In genomic region chr11:118345693-118346092, GRCm38 (mm10) we compare ENCODE assay signal across 8 mouse cellular contexts. TPM values are rescaled to one million over a fixed set of nuclear protein-coding genes. Genes with fewer than 3 reads are reported as not detected.
DNase-seq lines count a peak whose midpoint lies in the region; TF ChIP-seq lines count a peak whose summit lies in the region.

No protein-coding gene starts in this region.

- no peaks in the 10 kb centered on the region for H3K4me1 ChIP-seq in kidney, adult 2 months (ENCODE audit: control insufficient read depth, insufficient read depth, low read length)
- H3K4me1 ChIP-seq in olfactory bulb, adult 2 months (ENCODE audit: control insufficient read depth, insufficient read depth, low read length) = peaks cover 51% of the 10 kb centered on the region

- H3K36me3 ChIP-seq in kidney, adult 2 months (ENCODE audit: control insufficient read depth, insufficient read depth, low read length) = no peaks in the 10 kb centered on the region

- no peak for TF ChIP-seq CTCF in kidney, adult 2 months (conservative IDR thresholded peaks at IDR 0.05; ENCODE audit: insufficient read depth, insufficient read length, low read depth, low read length)
- TF ChIP-seq CTCF in olfactory bulb, adult 2 months (IDR thresholded peaks at IDR 0.05; ENCODE audit: insufficient read depth, low read depth, low read length) = no peak

- no peaks in the 10 kb centered on the region for H3K27me3 ChIP-seq in kidney, adult 2 months (replicated peaks; ENCODE audit: control insufficient read depth, insufficient read depth, low read length)

- peak; percentile 54 for DNase-seq in adrenal gland, postnatal 10 days
- DNase-seq in adrenal gland, adult (ENCODE audit: inconsistent age in 2 of 2, low spot score in 1 of 2) = no peak
- peak; percentile 29 to 58 for DNase-seq in kidney, postnatal 25 days
- no peak for DNase-seq in kidney, adult 2 months
- DNase-seq in right cerebral cortex, postnatal 14 days = peak; percentile 67
- DNase-seq in right cerebral cortex, postnatal 36 days (ENCODE audit: low spot score in 2 of 2) = no peak
- DNase-seq in embryo, embryonic 11 days = no peak

- WGBS in kidney, adult 2 months = 58% methylated on average over 4 of the region's 4 CpGs
- WGBS in olfactory bulb, adult 2 months = 60% methylated on average over 4 of the region's 4 CpGs

- no peak overlapping the region for H3K4me3 ChIP-seq in kidney, adult 2 months (ENCODE audit: insufficient read depth, low read depth, low read length)
- H3K4me3 ChIP-seq in olfactory bulb, adult 2 months (ENCODE audit: insufficient read depth, low read depth, low read length) = no peak overlapping the region

- no peak for TF ChIP-seq POLR2A in kidney, adult 2 months (IDR thresholded peaks at IDR 0.05; ENCODE audit: low read depth, low read length)
- no peak for TF ChIP-seq POLR2A in olfactory bulb, adult 2 months (IDR thresholded peaks at IDR 0.05; ENCODE audit: insufficient read depth, low read depth, low read length)

- no peak overlapping the region for H3K27ac ChIP-seq in kidney, adult 2 months (ENCODE audit: insufficient read depth, low read depth, low read length)
- H3K27ac ChIP-seq in olfactory bulb, adult 2 months (ENCODE audit: insufficient read depth, low read depth, low read length) = peak overlapping the region; percentile 51; the same call in 1 of the 2 replicates

RNA-seq across cellular contexts. Expression of gene Cep295nl, which starts 3.4 kb away (rescaled TPM):
- total RNA-seq in adrenal gland, postnatal 10 days (2021) = 1 to 10 TPM in 1 of 2 experiments, under 1 TPM in 1; 0.60 to 1.2 TPM
- 0.06 and 0.07 TPM in 2 replicates for polyA plus RNA-seq in kidney, adult 2 months (2012; rRNA removed)
- polyA plus RNA-seq in olfactory bulb, adult 2 months (2012; ENCODE audit: insufficient read depth, insufficient read length, low replicate concordance, missing spikeins) = not detected in 2 replicates

RNA-seq across cellular contexts. Expression of gene Timp2, which starts 9.8 kb away (rescaled TPM):
- 100 to 1,000 TPM; 101 to 111 TPM for total RNA-seq in adrenal gland, postnatal 10 days (2021)
- polyA plus RNA-seq in kidney, adult 2 months (2012; rRNA removed) = 78.7 and 83.3 TPM in 2 replicates
- polyA plus RNA-seq in olfactory bulb, adult 2 months (2012; ENCODE audit: insufficient read depth, insufficient read length, low replicate concordance, missing spikeins) = 247 and 441 TPM in 2 replicates

RNA-seq across cellular contexts. Expression of gene Usp36, which starts 55.6 kb away (rescaled TPM):
- total RNA-seq in adrenal gland, postnatal 10 days (2021) = 10 to 100 TPM; 18.1 to 20.3 TPM
- 11.2 and 12.3 TPM in 2 replicates for polyA plus RNA-seq in kidney, adult 2 months (2012; rRNA removed)
- polyA plus RNA-seq in olfactory bulb, adult 2 months (2012; ENCODE audit: insufficient read depth, insufficient read length, low replicate concordance, missing spikeins) = not detected in 2 replicates

RNA-seq across cellular contexts. Expression of gene Lgals3bp, which starts 56.2 kb away (rescaled TPM):
- total RNA-seq in adrenal gland, postnatal 10 days (2021) = 10 to 100 TPM; 55.4 to 58.3 TPM
- 360 and 363 TPM in 2 replicates for polyA plus RNA-seq in kidney, adult 2 months (2012; rRNA removed)
- polyA plus RNA-seq in olfactory bulb, adult 2 months (2012; ENCODE audit: insufficient read depth, insufficient read length, low replicate concordance, missing spikeins) = not detected in 2 replicates

Comparison
In these comparisons a context has a peak if more than half of its experiments do, and no peak if none do; other contexts are left out.
1. DNase-seq: peak in adrenal gland, postnatal 10 days (single experiment), kidney, postnatal 25 days (2 of 2) and right cerebral cortex, postnatal 14 days (single experiment); none in adrenal gland, adult (0 of 2), kidney, adult 2 months (single experiment), right cerebral cortex, postnatal 36 days (0 of 2) and embryo, embryonic 11 days (single experiment).
2. RNA of gene Usp36, which starts 55.6 kb away (polyA plus RNA-seq): 11.2 to 12.3 TPM in kidney, adult 2 months; not detected in olfactory bulb, adult 2 months; every median in the first group is over 10 times any median in the second.